Mouse (Mus musculus) bone marrow, adult 2 months (tissue): Measurements from ENCODE around the gene Mcm5. TPM values are rescaled to one million over a fixed set of nuclear protein-coding genes. Genes with fewer than 3 reads are reported as not detected.

Experiments
- H3K27ac ChIP-seq: fragments of 200-500 bp; 2 replicates; pipeline ENCODE4 v1.5.1; 2012; ENCODE audit warnings: low read depth, mild to moderate bottlenecking, control low read depth, inconsistent platforms, low read length; ENCODE audit not compliant: control insufficient read depth, poor library complexity, insufficient read depth
- H3K4me1 ChIP-seq: fragments of 200-500 bp; 2 replicates; pipeline ENCODE4 v1.6.1; 2011; ENCODE audit warnings: low read length; ENCODE audit not compliant: control insufficient read depth, insufficient read depth
- H3K4me3 ChIP-seq: fragments of 200-500 bp; replicated peaks from 2 replicates; pipeline ENCODE3; 2011; ENCODE audit warnings: mild to moderate bottlenecking, low read depth, low read length, control low read depth; ENCODE audit not compliant: control insufficient read depth
- CTCF ChIP-seq: fragments of 200-500 bp; IDR thresholded peaks from 2 replicates; pipeline ENCODE4 v1.5.1; 2011; ENCODE audit warnings: low read length, control low read depth; ENCODE audit not compliant: control insufficient read depth, insufficient read depth
- POLR2A ChIP-seq: fragments of 200-500 bp; IDR thresholded peaks from 2 replicates; pipeline ENCODE4 v1.6.1; 2011; ENCODE audit warnings: low read depth, mild to moderate bottlenecking, control low read depth, low read length, borderline replicate concordance; ENCODE audit not compliant: control insufficient read depth
- WGBS: fragments of 180-500 bp; shearing (Covaris S2); methylation state at CpG from one replicate; pipeline ENCODE4 v1.1.7; 2018; 5-methylcytosine and 5-hydroxymethylcytosine counted together
- polyA plus RNA-seq: library from polyadenylated mRNA; stranded (reverse); fragments of >200 nt; gene quantifications from 2 replicates; pipeline ENCODE4 v1.2.4, GENCODE M21; 2011; ENCODE audit warnings: low replicate concordance; ENCODE audit not compliant: missing spikeins, insufficient read depth, insufficient read length

The Mcm5 gene
- polyA plus RNA-seq, 1 experiment = 116 TPM

GRCm38 (mm10) chr8:75169363-75169762 is 60.0 kb downstream of the Mcm5 start:
- H3K4me1 ChIP-seq = no peaks in the 10 kb centered on the region
- 79% methylated on average over 5 of the region's 5 CpGs for WGBS
- TF ChIP-seq CTCF (no peak), POLR2A (no peak)
- H3K27ac ChIP-seq = no peak overlapping the region
- no peak overlapping the region for H3K4me3 ChIP-seq

DNA sequence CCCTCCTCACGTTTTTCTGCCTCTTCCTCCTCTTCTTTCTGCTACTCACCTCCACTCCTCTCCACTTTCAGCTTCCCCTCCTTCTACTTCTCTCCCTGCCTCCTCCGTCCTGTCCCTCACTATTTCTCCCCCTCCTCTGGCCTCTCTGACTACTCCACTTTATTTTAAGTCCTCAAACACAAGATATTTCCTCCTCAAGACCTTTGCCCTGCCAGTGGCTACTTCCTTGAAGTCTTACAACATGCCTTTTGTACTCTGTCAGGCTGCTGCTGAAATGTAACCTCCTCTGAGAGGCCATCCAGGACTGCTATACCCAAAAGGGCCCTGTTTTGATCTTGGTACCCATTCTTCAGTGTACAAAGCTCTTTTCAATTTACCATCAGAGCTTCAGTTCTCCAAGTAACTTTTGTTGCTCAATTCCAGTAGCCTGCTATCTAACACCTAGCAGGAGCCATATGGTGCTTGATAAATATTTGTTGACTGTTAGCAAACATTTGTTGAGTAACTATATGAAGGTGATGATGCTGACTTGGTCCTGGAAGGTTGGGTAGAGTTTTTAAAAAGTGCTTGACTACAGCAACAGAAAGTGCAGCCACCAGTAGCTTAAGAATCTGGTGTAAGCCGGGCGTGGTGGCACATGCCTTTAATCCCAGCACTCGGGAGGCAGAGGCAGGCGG is 62.8 kb downstream of the Mcm5 start:
- Histone ChIP-seq H3K4me3 (no peak overlapping the region), H3K27ac (no peak overlapping the region), H3K4me1 (no peaks in the 10 kb centered on the region)
- no peak for TF ChIP-seq CTCF
- TF ChIP-seq POLR2A = no peak
- WGBS = 54% methylated on average over 6 of the region's 6 CpGs

Other genes with a start within 250 kb of the Mcm5 start
- not detected in 2 replicates for gene Isx, start 236.4 kb upstream of the Mcm5 start, polyA plus RNA-seq
- gene Hmgxb4, start 116.2 kb upstream of the Mcm5 start, polyA plus RNA-seq = 14.1 and 19.9 TPM in 2 replicates
- 9.1 and 23.7 TPM in 2 replicates for gene Tom1, start 75.9 kb upstream of the Mcm5 start, polyA plus RNA-seq
- 297 and 316 TPM in 2 replicates for gene Hmox1, start 15.9 kb upstream of the Mcm5 start, polyA plus RNA-seq
- gene Rasd2, start 104.4 kb downstream of the Mcm5 start, polyA plus RNA-seq = 0.90 TPM in 1 of 2 replicates, not detected in the other